Mouse (Mus musculus): ENCODE measurements around the gene Hoxb7.

The Hoxb7 gene

GRCm38 (mm10) chr11:96313134-96313533 lies 26.7 kb downstream of the Hoxb7 start:
- intact Hi-C loops (cut with DNase I) = no loop called here

DNA sequence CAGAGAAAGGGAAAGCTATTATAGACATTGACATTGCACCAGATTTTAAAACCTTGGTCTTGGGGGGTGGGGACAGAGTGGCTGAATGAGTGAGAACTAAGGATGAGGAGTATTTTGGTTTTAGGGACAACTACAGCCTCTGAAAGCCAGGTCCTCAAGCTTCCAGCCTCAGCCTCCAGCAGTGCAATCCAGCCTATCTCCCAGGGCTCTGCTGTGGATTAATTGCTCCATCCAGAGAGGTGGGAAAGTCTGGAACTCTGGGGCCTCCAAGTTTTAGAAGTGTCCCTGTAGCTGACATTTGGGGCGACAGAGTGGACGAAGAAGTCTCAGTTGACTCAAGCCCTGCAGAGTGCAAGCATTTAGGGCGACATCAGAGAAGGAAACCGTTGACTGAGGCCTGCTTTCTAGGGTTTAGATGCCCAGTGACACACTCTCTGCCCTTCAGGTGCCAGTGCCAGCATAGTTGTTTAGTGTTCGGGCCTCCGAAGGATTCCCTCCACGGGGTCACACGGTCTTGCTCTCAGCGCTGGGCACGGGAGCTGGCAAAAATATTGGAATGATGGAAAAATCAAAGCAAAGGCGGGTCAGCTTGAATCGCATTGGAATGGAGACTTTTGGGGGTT lies 27.5 kb downstream of the Hoxb7 start:
- intact Hi-C loops (cut with DNase I) = no loop called here

DNA sequence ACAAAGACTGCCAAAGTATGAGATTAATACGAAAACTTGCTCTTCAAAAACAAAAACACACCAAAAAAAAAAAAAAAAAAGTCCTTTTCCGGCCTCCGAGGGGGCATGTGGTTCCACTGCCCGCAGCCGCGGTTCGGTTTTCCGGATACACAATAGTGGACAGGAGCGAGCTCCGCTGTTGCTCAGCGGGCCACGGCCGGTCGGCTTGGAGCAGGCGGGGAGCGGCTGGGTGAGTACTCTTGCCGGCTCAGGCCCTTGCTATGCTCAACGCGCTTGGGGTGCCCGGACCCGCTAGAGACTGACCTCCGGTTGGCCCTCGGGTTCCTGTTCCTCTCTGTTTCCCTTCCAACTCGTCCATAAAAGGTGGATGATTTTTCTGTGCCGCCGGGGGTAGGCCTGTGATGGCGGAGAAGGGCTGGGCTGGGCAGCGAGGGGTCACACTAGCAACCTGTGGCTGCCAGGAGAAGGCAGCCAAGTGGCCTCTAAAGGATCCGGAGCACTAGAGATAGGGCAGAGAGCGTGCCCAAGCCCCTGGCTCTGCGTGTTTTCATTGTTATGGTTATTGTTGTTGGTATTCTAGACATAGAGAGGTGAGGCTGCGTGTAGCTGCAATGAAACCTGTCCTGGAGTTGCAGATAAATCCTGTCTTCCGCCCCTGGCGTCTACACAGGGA lies 28.4 kb downstream of the Hoxb7 start:
- intact Hi-C loops (cut with DNase I) = loop anchor here (5.0 kb wide), 1 partner anchor 37 kb away; the partner anchor contains the start of gene Hoxb2

DNA sequence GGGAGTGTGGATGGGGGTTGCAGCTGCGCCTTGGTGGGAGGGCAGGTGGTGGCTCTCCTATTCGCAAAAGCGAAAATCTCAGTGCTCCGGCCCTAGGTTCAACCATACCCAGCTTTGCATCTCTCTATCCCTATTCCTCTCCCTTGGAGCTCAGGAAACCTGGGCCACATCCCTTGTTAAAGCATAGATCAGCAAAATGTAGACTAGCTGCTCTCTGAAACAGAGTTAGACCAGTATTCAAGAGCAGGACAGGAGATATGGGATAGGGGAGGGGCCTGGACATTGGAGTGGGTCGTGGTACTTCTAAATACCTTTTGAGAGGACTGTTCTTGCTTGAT lies 28.9 kb downstream of the Hoxb7 start:
- intact Hi-C loops (cut with DNase I) = loop anchor here (5.0 kb wide), 1 partner anchor 37 kb away; the partner anchor contains the start of gene Hoxb2

GRCm38 (mm10) chr11:96316696-96317607 lies 30.5 kb downstream of the Hoxb7 start:
- intact Hi-C loops (cut with DNase I) = loop anchor here (5.0 kb wide), 1 partner anchor 35 kb away; the partner anchor contains the start of gene Hoxb2

DNA sequence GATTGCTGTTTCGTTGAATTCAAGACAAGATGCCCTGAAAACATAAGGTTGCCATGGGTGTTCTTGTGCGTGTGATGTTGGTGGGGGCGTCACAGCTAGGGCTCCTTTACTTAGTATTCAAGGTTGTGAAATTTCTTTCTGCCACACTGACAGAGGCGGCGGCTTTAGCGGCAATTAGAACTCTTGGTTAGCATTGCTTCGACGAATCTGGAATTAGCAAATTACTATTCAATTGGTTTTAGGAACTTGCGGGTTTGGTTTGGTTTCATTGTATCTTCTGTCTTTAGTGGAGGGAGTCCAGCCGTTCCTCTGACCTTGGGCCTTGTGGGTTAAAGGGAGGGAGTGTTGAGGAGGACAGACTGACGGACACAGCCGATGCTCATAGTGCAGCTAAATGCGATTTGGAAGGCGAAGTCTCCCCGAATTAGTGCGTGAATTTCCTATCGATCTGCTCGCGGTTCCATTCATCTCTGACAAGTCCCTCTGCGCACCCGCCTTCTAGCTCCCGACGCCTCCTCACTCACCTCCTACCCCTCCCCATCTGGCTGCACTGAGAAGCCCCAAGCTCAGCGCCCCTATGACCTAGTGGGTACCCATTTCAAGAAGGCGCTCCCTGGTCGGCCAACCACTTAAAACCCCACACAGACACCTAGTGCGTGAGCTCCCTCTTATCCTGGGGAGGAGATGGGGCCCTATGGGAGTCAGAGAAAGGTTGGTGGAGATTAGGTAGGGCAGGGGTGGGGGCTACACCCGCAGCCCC lies 31.4 kb downstream of the Hoxb7 start, which contains the start of gene Hoxb4:
Gene Hoxb4, plus strand, starts transcription at position 660 of the 760 bp plus-strand sequence.
- intact Hi-C loops (cut with DNase I) = loop anchor here (5.0 kb wide), 1 partner anchor 35 kb away; the partner anchor contains the start of gene Hoxb2

DNA sequence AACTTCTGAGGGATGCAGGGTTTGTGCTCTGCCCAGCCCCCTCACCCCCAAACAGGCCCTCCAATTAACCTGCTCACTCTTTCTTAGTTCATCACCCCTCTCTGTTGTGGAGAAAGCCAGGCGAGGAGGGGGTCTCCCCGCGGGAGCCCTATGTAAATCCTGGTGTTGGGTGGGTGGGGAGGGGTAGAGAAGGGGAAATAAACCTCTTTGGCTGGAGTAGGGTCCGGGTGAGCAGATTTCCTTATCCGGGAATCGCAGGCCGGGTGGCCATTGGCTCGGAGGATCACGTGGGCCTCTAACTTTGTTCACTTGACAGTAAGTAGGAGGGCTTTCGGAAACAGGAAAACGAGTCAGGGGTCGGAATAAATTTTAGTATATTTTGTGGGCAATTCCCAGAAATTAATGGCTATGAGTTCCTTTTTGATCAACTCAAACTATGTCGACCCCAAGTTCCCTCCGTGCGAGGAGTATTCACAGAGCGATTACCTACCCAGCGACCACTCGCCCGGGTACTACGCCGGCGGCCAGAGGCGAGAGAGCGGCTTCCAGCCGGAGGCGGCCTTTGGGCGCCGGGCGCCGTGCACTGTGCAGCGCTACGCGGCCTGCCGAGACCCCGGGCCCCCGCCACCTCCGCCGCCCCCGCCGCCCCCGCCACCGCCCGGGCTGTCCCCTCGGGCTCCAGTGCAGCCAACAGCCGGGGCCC lies 32.1 kb downstream of the Hoxb7 start:
- intact Hi-C loops (cut with DNase I) = loop anchor here (5.0 kb wide), 1 partner anchor 34 kb away; the partner anchor contains the start of gene Hoxb2

DNA sequence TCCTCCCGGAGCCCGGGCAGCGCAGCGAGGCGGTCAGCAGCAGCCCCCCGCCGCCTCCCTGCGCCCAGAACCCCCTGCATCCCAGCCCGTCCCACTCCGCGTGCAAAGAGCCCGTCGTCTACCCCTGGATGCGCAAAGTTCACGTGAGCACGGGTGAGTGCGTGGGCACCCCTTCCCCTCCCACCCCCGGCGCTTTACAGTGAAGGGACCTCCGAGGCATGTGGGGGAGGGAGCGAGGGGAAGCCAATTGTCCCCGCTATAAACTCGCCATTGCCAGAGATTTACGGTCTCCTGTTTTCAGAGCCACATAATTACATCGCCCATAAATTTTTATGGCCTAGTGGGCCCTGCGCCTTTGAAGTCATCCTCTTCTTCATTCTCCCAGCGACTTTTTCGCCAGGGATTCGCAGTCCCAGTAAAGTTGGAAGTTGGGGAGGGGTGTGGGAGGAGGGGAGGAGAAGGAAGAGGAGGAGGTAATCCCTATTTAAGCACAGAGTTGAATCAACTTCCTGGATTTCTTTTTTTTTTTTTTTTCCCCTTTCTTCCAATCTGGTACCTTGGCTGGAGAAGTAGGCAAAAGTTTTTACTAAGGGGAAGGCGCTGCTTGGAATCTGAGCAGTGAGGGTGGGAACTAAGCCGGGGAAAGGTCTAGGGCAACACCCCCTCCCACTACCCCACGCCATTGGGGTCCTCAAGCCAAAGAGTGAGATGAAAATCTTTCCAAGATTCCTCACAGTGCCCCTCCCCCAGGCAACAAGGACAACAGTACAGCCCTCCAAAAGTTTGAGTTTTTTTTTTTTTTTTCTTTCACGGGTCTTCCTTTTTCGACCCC lies 32.9 kb downstream of the Hoxb7 start:
- intact Hi-C loops (cut with DNase I) = loop anchor here (5.0 kb wide), 1 partner anchor 33 kb away; the partner anchor contains the start of gene Hoxb2

- intact Hi-C loops (cut with DNase I) = loop anchor here (5.0 kb wide), 1 partner anchor 32 kb away; the partner anchor contains the start of gene Hoxb2
These were observed 33.5 kb downstream of the Hoxb7 start for GRCm38 (mm10) chr11:96319910-96320309.

DNA sequence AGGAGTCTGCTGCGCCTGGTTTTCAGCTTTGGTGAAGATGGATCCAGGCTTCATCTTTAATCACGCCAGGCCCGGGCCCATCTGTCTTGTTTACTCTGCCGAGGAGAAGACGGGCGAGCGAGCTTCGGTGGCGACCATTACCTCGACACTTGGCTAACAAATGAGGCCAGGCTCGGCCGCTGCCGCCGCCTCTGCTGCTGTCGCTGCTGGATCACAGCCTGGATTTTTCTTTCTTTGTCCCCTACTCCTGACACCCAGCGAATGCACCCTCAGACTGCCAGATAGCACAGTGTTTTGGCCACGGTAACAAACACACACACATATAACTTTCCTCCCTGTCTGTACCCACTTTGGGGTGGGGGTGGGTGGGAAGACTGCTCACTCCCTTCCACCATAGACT lies 34.3 kb downstream of the Hoxb7 start:
- intact Hi-C loops (cut with DNase I) = no loop called here

- intact Hi-C loops (cut with DNase I) = no loop called here
These were observed 35.4 kb downstream of the Hoxb7 start for GRCm38 (mm10) chr11:96321846-96322245.

GRCm38 (mm10) chr11:96322738-96323137 lies 36.3 kb downstream of the Hoxb7 start:
- intact Hi-C loops (cut with DNase I) = no loop called here

GRCm38 (mm10) chr11:96323154-96323553 lies 36.7 kb downstream of the Hoxb7 start, which contains the start of gene Hoxb3:
Gene Hoxb3, plus strand, starts transcription at chr11:96323326.
- intact Hi-C loops (cut with DNase I) = no loop called here

GRCm38 (mm10) chr11:96324125-96324524 lies 37.7 kb downstream of the Hoxb7 start:
- intact Hi-C loops (cut with DNase I) = loop anchor here (2.0 kb wide), 1 partner anchor 19 kb away; no protein-coding TSS in a partner anchor

GRCm38 (mm10) chr11:96324965-96325364 lies 38.5 kb downstream of the Hoxb7 start:
- intact Hi-C loops (cut with DNase I) = loop anchor here (2.0 kb wide), 1 partner anchor 18 kb away; no protein-coding TSS in a partner anchor

GRCm38 (mm10) chr11:96325747-96326212 lies 39.4 kb downstream of the Hoxb7 start:
- intact Hi-C loops (cut with DNase I) = loop anchor here (2.0 kb wide), 1 partner anchor 17 kb away; no protein-coding TSS in a partner anchor

DNA sequence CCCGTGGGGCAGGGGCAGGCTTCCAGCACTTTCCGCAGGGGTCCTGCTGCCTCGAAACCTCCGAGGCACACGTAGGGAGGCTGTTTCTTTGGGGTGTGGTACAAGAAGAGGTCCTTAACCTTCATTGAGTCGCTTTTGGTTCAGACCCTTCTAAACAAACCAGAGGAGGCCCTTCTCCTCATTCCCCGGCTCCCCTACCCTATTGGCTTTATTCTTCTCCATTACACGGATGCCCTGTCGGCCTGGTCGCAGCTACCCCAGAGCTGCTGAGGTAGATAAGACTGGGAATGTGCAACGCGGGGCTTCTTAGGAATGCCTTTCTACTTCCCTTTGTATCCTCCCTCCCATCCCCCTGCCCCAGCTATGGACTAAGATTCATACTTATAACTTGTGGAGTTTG lies 40.3 kb downstream of the Hoxb7 start:
- intact Hi-C loops (cut with DNase I) = no loop called here

DNA sequence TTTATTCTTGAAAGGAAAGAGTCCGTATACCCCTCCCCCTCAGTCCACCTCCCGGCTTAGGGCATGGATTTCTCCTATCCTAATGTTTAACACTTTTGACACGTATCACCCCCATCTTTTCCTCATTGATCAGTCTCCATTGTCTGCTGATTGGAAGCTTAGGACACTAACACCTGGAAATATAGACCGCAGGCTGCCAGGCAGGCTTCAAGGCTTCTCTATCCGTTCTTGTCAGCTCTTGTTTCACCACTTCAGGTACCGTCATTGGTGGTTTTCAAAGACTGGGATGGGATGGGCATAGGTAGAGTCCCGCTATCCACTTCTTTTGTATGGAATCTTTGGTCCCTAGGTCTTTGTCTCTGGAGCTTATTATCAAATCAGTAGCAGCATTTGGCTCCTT lies 40.7 kb downstream of the Hoxb7 start:
- intact Hi-C loops (cut with DNase I) = no loop called here

DNA sequence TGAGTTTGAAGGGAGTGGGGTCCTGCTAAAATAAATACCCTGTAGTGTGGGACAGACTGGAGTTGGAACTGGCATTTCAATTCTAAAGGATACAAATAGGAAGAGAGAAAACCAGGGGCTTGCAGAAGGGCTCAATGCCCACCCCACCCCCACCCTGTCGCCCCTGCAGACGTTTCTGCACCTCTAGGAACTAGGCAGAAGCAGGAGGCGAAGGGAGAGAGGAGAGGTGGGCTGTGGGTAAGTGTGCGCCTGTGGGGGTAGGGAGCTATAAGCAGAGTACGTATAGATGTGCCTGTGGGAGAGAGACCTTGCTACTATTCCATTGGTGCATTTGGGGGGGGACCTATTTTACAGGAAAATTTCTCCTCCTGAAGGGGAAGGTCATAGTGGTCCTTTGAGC lies 41.3 kb downstream of the Hoxb7 start:
- intact Hi-C loops (cut with DNase I) = no loop called here
